Mouse (Mus musculus) cerebellum, postnatal 14 days (tissue): ENCODE measurements around the gene Scamp3.

Source experiments
- DNase-seq, 2 experiments: peaks; one replicate each; pipeline ENCODE4 v3.0.0; 2021; ENCODE audit warnings: mixed read lengths in 2 of 2

Scamp3 gene

GRCm38 (mm10) chr3:89163643-89164245 is 13.5 kb upstream of the Scamp3 start:
- no peak for DNase-seq

DNA sequence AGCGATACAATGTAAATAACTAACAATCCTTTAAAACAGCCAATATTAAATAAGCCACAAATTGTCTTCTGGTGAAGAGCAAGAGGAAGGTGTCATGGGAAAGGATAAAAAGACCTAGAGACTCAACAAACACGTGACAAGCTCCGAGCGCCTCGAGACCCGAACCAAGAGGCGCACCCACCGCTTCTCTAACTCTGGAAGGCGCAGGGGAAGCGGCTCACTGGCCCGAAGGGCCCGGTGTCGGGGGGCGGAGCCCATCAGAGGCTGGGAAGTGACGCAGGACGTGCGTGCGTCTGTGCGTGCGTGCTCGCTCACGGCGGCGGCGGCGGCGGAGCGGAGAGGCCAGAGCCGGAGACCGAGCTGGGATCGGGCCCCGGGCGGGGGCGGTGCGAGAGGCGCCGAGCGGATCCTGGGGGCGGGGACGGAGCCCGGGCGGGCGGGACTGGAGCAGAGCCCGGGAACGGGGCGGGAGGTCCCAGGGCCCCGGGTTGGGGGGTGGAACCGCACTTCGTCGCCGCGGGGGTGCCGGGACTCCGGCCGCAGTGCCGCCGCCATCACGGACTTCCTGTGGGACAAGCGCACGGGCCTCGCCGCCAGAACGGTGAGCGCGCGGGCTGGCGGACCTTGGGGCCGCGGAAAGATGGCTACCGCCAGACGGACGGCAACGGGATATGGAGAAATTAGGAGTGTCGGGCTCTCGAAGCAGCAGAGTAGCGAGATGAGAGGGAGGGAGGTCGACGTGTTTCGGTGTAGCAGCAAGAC is 12.6 kb upstream of the Scamp3 start, which contains the start of gene Clk2:
Gene Clk2, plus strand, starts transcription at position 290 of the 762 bp plus-strand sequence.
- peak; percentile 93 to 95 for DNase-seq

DNA sequence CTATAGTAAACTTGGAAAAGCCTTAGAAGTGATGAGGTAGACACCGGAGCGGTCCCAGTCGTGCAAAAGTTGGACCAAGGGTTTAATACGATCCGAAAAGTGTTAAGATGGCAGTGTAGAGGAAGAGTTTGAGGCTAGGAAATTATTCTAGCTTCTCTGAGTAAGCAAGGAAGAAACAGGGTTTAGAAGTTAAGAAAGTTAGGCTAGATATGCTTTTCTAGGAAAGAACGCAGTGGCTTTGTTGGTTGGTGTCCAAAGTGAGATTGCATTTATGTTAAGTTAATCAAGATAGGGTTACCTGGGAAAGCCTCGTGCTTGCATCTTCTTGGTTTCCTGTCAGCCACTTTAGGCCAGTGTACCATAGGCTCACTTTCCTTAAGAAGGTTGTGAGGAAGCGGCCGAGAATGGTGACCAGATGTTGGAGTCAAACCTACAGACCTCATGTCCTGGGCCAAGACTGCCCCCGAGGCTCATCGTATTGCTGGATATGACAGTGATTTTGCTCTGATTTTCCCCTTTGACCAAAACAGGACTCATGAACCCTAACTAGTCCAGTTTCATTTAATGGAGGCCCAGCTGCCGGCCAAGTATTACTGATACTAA is 11.9 kb upstream of the Scamp3 start:
- DNase-seq: no peak

DNA sequence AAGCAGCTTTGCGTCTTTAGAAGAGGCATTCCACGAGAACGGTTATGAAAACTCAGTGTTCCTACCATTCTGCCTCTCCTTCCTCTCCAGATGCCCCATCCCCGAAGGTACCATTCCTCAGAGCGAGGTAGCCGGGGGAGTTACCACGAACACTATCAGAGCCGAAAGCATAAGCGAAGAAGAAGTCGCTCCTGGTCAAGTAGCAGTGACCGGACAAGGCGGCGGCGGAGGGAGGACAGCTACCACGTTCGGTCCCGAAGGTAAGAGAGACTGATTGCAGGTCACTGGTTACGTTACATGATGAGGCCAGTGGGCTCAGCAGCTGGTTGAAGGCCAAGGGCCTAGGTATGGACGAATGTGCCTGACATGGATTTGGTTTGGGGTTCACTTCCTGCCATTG is 10.3 kb upstream of the Scamp3 start:
- DNase-seq: no peak

- no peak for DNase-seq
These were observed 2.4 kb upstream of the Scamp3 start for GRCm38 (mm10) chr3:89174844-89175243.

DNA sequence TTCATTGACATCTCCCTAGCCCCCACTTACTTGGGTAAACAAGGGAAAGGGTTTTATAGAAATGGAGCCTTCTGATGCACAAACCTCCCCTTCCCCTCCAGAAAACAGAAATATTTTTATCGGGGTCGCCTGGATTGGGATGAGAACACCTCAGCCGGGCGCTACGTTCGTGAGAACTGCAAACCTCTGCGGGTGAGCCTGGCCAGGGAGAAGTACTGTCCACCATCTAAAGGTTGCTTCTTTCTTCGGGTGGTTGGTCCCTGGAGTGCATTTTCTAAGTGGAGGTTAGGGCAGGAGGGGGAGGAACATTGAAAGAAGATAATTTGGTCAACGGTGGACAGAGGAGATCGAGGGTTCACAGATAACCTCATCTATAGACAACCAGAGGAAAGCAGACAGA is 1.7 kb upstream of the Scamp3 start:
- DNase-seq: no peak

GRCm38 (mm10) chr3:89176421-89176820 is 852 bp upstream of the Scamp3 start:
- DNase-seq: no peak

GRCm38 (mm10) chr3:89178107-89178385 is 773 bp downstream of the Scamp3 start:
- no peak for DNase-seq

DNA sequence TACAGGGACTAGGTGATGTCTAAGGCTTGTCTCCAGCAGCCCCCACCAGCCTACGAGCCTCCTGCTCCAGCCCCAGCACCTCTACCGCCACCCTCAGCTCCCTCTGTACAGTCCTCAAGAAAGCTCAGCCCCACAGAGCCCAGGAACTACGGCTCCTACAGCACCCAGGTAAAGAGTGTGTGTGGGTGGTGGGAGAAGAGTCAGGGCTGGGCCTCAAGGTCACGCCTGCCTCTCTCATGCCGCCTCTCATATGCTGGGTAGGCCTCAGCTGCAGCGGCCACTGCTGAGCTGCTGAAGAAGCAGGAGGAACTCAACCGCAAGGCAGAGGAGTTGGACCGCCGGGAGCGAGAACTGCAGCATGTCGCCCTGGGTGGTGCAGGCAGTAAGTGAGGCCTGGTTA is 1.8 kb downstream of the Scamp3 start:
- DNase-seq: no peak

DNA sequence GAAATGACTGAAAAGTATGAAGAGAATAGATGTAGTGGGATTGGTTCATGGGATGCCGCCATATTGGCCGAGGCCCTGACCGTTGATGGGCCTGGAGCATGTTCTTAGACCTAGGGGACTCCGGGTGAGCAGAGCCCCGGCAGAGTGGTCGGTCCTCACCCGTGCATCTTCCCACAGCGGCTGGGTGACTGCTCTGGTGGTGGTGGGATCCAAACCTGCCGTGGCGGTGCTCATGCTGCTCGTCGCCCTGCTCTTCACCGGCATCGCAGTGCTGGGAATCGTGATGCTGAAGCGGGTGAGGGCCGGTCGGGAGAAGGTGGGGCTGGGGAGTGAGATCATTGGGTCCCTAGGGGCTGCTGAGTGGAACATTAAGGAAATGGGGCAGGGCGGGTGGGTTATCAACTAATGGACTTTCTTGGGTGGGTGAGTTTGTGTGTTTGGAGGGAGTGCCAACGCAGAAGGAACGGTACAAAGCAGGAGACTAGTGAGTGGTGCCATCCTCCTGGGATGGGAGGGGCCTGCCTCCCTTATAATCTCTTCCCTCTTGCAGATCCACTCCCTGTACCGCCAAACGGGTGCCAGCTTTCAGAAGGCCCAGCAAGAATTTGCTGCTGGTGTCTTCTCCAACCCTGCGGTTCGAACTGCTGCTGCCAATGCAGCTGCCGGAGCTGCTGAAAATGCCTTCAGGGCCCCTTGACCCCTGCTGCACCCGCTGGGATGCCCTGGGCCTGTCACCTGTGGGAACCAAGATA is 4.7 kb downstream of the Scamp3 start:
- DNase-seq: no peak

GRCm38 (mm10) chr3:89182531-89183057 is 5.3 kb downstream of the Scamp3 start:
- DNase-seq: no peak

DNA sequence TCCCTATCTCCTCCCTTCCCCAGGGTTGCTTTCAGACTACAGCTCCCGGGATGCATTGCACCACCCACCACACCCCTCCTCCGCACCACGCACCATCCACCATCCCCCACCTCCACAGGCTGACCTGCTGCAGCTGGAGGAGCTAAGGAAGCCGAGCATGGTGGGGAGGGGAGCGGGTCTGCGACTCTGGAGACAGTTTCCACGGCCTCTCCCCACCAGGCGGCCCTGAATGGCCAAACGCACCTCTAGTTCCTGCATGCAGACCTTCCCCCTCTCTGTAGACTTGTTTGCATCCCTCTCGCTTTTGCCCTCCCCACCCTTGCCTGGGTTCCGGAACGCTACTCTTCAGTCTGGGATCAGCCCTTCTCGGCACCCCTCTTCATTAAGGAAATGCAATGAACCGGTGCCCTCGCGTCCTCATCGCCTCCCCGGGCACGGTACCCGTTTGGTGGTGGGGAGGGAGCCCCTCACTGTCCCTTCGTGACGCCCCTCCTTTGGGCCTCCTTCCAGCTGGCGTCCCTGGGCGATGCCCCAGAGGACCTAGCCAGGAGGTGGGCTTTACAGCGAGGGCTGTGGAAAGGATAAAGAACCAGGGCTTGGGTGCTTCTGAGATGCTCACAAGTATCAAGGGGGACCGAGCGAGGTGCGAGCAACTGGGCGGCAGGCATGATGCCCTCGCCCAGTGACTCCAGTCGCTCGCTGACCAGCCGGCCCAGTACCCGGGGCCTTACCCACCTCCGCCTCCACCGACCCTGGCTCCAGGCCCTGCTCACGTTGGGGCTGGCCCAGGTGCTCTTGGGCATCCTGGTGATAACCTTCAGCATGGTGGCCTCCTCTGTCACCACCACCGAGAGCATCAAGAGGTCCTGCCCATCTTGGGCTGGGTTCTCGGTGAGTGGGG is 6.0 kb downstream of the Scamp3 start, which contains the start of gene Fam189b:
Gene Fam189b, plus strand, starts transcription at position 86 of the 901 bp plus-strand sequence.
- peak; percentile 91 for DNase-seq

DNA sequence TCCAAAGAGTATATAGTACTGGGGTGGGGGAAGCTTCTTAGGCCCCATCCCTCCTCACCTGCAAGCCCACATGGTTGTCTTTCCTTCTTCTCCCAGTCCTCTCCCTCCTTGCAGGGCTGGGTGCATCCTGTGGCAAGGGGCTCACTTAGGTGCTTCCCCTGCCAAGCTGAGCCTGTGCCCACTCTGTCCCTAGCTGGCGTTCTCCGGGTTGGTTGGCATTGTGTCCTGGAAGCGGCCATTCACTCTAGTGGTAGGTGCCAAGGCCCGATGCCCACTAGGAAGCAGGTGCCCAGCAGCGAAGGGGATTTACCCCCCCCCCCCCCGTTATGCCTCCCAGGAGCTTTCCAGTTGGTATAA is 6.7 kb downstream of the Scamp3 start:
- DNase-seq: peak; percentile 74 to 81

DNA sequence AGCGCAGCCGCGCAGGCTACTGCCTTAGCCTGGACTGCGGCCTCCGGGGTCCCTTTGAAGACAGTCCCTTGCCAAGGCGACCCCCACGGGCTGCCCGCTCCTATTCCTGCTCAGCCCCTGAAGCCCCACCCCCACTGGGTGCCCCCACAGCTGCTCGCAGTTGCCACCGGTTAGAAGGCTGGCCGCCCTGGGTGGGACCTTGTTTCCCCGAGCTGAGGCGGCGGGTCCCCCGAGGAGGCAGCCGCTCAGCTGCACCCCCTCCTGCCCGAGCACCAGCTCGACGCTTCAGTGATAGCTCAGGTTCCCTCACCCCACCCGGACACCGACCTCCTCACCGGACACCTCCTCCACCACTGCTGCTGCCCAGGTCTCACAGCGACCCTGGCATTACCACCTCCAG is 9.9 kb downstream of the Scamp3 start:
- DNase-seq: no peak

DNA sequence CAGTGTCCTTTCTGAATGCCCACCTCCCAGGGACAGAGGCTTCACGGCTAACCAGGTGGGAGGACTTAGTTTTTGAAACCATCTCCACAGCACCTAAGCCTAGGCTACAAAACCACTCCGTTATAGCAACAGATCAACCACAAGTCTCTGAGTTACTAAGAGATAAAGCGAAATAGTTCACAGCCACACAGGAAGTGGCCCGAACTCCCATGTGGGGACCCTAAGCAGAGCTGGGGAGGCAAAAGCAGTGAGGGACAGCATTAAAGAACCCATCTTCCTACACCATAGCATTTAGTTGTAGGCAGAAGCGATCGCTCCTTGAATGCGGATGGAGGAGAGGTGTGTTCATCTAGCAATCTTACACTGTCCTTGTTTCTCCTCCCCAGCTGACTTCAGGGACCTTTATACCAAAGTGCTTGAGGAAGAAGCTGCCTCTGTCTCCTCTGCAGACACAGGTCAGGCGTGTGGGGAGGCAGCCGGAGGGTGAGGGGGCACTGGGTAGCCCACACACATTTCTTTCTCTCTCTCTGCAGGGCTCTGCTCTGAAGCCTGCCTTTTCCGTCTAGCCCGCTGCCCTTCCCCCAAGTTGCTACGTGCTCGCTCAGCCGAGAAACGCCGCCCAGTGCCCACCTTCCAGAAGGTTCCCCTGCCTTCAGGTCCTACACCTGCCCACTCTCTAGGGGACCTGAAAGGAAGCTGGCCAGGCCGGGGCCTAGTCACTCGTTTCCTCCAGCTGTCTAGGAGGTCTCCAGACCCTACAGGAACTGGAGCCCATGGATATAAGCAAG is 10.6 kb downstream of the Scamp3 start:
- DNase-seq: no peak

DNA sequence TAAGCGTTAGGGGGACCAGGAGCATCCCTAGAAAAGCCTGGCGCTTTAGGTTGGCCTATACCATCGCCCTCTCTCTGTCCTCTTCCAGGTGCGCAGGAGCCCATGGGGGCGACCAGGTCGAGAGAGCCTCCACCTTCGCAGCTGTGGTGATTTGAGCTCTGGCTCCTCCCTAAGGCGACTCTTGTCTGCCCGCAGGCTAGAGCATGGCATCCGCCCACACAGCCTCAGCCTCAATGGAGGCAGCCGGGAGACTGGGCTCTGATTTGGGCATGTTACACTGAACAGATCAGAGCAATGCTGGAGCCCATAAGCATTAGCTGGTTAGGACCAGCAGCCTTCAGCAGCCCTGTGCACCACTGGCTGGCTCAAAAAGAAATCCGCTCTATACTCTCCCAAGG is 11.2 kb downstream of the Scamp3 start:
- no peak for DNase-seq

GRCm38 (mm10) chr3:89190436-89190835 is 13.2 kb downstream of the Scamp3 start:
- no peak for DNase-seq

DNA sequence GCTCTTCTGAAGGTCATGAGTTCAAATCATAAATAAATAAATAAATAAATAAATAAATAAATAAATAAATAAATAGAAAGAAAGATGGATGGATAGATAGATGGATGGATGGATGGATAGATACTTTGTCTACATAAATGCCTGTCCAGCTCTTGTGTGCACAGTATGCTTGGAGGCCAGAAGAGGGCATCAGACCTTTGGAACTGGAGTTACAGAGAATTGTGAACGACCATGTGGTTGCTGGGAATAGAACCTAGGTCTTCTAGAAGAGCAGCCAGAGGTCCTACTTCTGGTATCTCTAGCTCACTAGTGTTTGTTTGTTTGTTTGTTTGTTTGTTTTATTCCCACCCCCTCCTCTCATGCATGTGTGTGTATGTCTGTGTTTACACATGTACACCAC is 16.1 kb downstream of the Scamp3 start:
- DNase-seq: no peak

GRCm38 (mm10) chr3:89193853-89194252 is 16.6 kb downstream of the Scamp3 start:
- no peak for DNase-seq

DNA sequence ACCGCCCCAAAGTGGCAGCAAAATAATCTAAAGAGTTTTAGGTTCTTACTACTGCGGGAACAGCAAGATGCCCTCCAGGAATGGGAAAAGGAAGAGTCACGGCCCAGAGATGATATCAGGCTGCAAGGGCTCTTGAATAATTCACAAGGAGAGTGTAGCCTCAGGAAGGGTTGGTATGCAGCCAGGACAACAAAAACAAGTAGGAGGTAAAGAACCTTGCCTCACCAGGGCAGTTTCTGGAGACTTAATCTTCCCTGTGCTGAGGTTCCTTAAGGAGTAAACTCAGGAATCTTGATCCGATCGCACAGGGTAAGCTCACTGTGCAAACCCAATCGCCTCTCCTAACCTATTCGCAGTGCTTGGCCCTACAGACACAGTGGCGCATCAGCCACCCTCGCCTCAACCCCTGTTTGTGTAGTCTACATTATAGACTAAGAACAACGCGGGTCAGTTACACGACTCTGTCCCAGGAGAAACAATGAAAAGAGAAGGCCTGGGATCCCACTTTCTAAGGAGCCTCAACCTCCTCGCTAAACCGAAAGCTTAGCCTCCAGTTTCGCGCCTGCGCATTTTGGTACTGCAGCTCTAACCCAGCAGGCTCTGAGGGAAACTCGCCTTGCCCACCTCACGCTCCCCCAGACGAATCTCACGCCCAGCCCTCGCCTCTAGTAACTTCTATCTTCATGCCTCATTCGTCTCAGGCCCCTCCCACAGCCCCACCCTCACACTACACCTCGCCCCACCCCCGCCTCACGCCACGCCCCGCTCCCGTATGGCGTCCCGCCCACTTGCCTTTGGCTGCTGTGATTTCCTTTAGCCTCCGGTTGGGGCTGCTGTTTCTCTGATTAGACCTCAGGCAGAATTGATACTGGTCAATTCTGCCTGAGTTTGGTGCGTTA is 19.0 kb downstream of the Scamp3 start:
- peak; percentile 88 to 92 for DNase-seq
